Mouse (Mus musculus) liver, postnatal 0 days (tissue): ENCODE data around the gene Cdc37l1. TPM values are rescaled to one million over a fixed set of nuclear protein-coding genes. Genes with fewer than 3 reads are reported as not detected.

Experiments
- ATAC-seq: fragments of 200-750 bp; cut with Nextera tagmentation; 2 replicates; pipeline ENCODE4 v1.8.0; 2017; ENCODE audit warnings: mild to moderate bottlenecking, moderate library complexity
- DNase-seq: peaks from one replicate; pipeline ENCODE4 v3.0.0-alpha.2; 2016
- H3K27ac ChIP-seq: fragments of 300-500 bp; sonication (generic); 2 replicates; pipeline ENCODE4 v1.5.1; 2014; ENCODE audit warnings: antibody characterized with exemption, moderate library complexity, mild to moderate bottlenecking, low read depth
- H3K27me3 ChIP-seq: fragments of 300-500 bp; sonication (generic); 2 replicates; pipeline ENCODE4 v1.6.1; 2014; ENCODE audit warnings: low read length, control low read depth, mixed read lengths; ENCODE audit not compliant: insufficient read depth
- H3K36me3 ChIP-seq: fragments of 300-500 bp; sonication (generic); replicated peaks from 2 replicates; pipeline ENCODE4 v1.6.1; 2014; ENCODE audit warnings: mild to moderate bottlenecking, control low read depth, low read length, moderate library complexity, mixed read lengths; ENCODE audit not compliant: insufficient read depth
- H3K4me1 ChIP-seq: fragments of 300-500 bp; sonication (generic); 2 replicates; pipeline ENCODE4 v1.6.1; 2014; ENCODE audit warnings: antibody characterized with exemption, mild to moderate bottlenecking, control low read depth; ENCODE audit not compliant: insufficient read depth
- H3K4me2 ChIP-seq: fragments of 300-500 bp; sonication (generic); 2 replicates; pipeline ENCODE4 v1.6.1; 2014; ENCODE audit warnings: low read depth, mild to moderate bottlenecking, low read length, moderate library complexity, mixed read lengths
- H3K4me3 ChIP-seq: fragments of 300-500 bp; sonication (generic); 2 replicates; pipeline ENCODE4 v1.5.1; 2014; ENCODE audit warnings: low read depth, low read length
- H3K9ac ChIP-seq: fragments of 300-500 bp; sonication (generic); replicated peaks from 2 replicates; pipeline ENCODE4 v1.6.1; 2014; ENCODE audit warnings: mild to moderate bottlenecking, moderate library complexity
- H3K9me3 ChIP-seq: fragments of 300-500 bp; sonication (generic); 2 replicates; pipeline ENCODE4 v1.6.1; 2016; ENCODE audit warnings: mild to moderate bottlenecking, control low read depth, low read length, mixed read lengths
- CTCF ChIP-seq: sonication (generic); IDR thresholded peaks from 2 replicates; pipeline ENCODE4 v1.5.1; 2016; ENCODE audit warnings: antibody characterized with exemption, low read depth
- EP300 ChIP-seq: IDR thresholded peaks from 2 replicates; pipeline ENCODE4 v1.6.1; 2016; ENCODE audit warnings: antibody characterized with exemption, low read depth, mild to moderate bottlenecking
- WGBS: fragments of 180-500 bp; shearing (Covaris S2); extraction: QIAGEN DNeasy Blood & Tissue Kit; methylation state at CpG from one replicate; pipeline ENCODE4 v1.1.7; 2014; ENCODE audit not compliant: insufficient replicate concordance; 5-methylcytosine and 5-hydroxymethylcytosine counted together
- polyA plus RNA-seq: library from polyadenylated mRNA; unstranded; fragments of >200 nt; fragmentation: Nextera tagmentation; extraction: Ambion mirVana; gene quantifications from 2 replicates; pipeline ENCODE4 v1.2.1, GENCODE M21; 2015

The Cdc37l1 gene
- polyA plus RNA-seq, 1 experiment from 2014 or later: 10.2 TPM

- peak; percentile 84 for DNase-seq
- no peaks in the 10 kb centered on the region for H3K9me3 ChIP-seq
- H3K9ac ChIP-seq: peak overlapping the region; percentile 54
These were observed 74.4 kb downstream of the Cdc37l1 start for GRCm38 (mm10) chr19:29064451-29065102.

GRCm38 (mm10) chr19:29066981-29067471 lies 76.9 kb downstream of the Cdc37l1 start:
- H3K9ac ChIP-seq: peak overlapping the region; percentile 73

More at GRCm38 (mm10) chr19:29064451-29065102, 74.4 kb downstream of the Cdc37l1 start:
- Histone ChIP-seq H3K4me1 (peaks cover 28% of the 10 kb centered on the region), H3K27me3 (no peaks in the 10 kb centered on the region), H3K4me3 (peak overlapping the region; percentile 25), H3K4me2 (peak overlapping the region; percentile 61), H3K27ac (peak overlapping the region; percentile 86), H3K36me3 (no peaks in the 10 kb centered on the region)
- ATAC-seq: peak; percentile 88
- peak; percentile 99 for TF ChIP-seq EP300
- TF ChIP-seq CTCF: peak; percentile 37
- 20% methylated on average over 9 of the region's 9 CpGs for WGBS

GRCm38 (mm10) chr19:29069195-29069594 lies 79.0 kb downstream of the Cdc37l1 start:
- Histone ChIP-seq H3K4me2 (peak overlapping the region; percentile 67), H3K4me1 (peaks cover 31% of the 10 kb centered on the region), H3K27me3 (no peaks in the 10 kb centered on the region), H3K27ac (peak overlapping the region; percentile 7; the same call in 1 of the 2 replicates), H3K36me3 (no peaks in the 10 kb centered on the region; the same call in 1 of the 2 replicates), H3K9me3 (no peaks in the 10 kb centered on the region), H3K9ac (0 out of 2 replicates have a peak overlapping the region, but pooled peaks have one; percentile 8), H3K4me3 (peak overlapping the region; percentile 59)
- no peak for TF ChIP-seq CTCF
- TF ChIP-seq EP300: peak; percentile 19; the same call in 1 of the 2 replicates
- ATAC-seq (no peak), DNase-seq (no peak)
- 68% methylated on average over 5 of the region's 5 CpGs for WGBS

More at GRCm38 (mm10) chr19:29066981-29067471, 76.9 kb downstream of the Cdc37l1 start:
- Histone ChIP-seq H3K9me3 (no peaks in the 10 kb centered on the region), H3K4me2 (peak overlapping the region; percentile 67), H3K4me3 (peak overlapping the region; percentile 59), H3K36me3 (no peaks in the 10 kb centered on the region), H3K27me3 (no peaks in the 10 kb centered on the region), H3K27ac (peak overlapping the region; percentile 94), H3K4me1 (peaks cover 31% of the 10 kb centered on the region)
- WGBS: 7% methylated on average over 11 of the region's 11 CpGs
- peak; percentile 77 for ATAC-seq
- peak; percentile 67 for TF ChIP-seq EP300
- peak; percentile 14 for TF ChIP-seq CTCF
- DNase-seq: peak; percentile 91

GRCm38 (mm10) chr19:29074802-29075201 lies 84.7 kb downstream of the Cdc37l1 start:
- 86% methylated on average over 6 of the region's 6 CpGs for WGBS
- Histone ChIP-seq H3K4me3 (no peak overlapping the region), H3K36me3 (no peaks in the 10 kb centered on the region; the same call in 1 of the 2 replicates), H3K9ac (no peak overlapping the region), H3K27me3 (no peaks in the 10 kb centered on the region), H3K27ac (no peak overlapping the region), H3K9me3 (no peaks in the 10 kb centered on the region), H3K4me2 (no peak overlapping the region), H3K4me1 (0 out of 2 replicates have a peak, but pooled peaks cover under 1% of the 10 kb centered on the region)
- ATAC-seq (no peak), DNase-seq (no peak)
- TF ChIP-seq EP300: no peak
- TF ChIP-seq CTCF: no peak

Other genes with a start within 250 kb of the Cdc37l1 start
- gene Slc1a1, start 155.3 kb upstream of the Cdc37l1 start, polyA plus RNA-seq: 0.07 and 0.09 TPM in 2 replicates
- 4.7 and 5.7 TPM in 2 replicates for gene Plpp6, start 26.4 kb upstream of the Cdc37l1 start, polyA plus RNA-seq
- 8.1 and 10.9 TPM in 2 replicates for gene 4430402I18Rik, start 22.6 kb upstream of the Cdc37l1 start, polyA plus RNA-seq
- 48.1 and 49.9 TPM in 2 replicates for gene Ak3, start 57.6 kb downstream of the Cdc37l1 start, polyA plus RNA-seq
- 78.3 and 79.2 TPM in 2 replicates for gene Rcl1, start 111.0 kb downstream of the Cdc37l1 start, polyA plus RNA-seq